Mouse (Mus musculus) kidney, embryonic 15.5 days (tissue): ENCODE results near the gene Wdhd1. TPM values are rescaled to one million over a fixed set of nuclear protein-coding genes. Genes with fewer than 3 reads are reported as not detected.
"Not testable (repeated sequence)": the region's sequence is repeated elsewhere in the genome, so short reads cannot be mapped to it uniquely, and the experiment has no call there.

Source experiments
- ATAC-seq: fragments of 200-750 bp; cut with Nextera tagmentation; replicated peaks from 2 replicates; pipeline ENCODE4 v1.8.0; 2017; ENCODE audit warnings: moderate TSS enrichment; ENCODE audit not compliant: low FRiP score
- H3K27ac ChIP-seq: fragments of 300-500 bp; sonication (generic); 2 replicates; pipeline ENCODE4 v1.5.1; 2015; ENCODE audit warnings: mild to moderate bottlenecking, inconsistent platforms
- H3K27me3 ChIP-seq: fragments of 300-500 bp; sonication (generic); 2 replicates; pipeline ENCODE4 v1.6.1; 2015; ENCODE audit warnings: inconsistent platforms
- H3K36me3 ChIP-seq: fragments of 300-500 bp; sonication (generic); 2 replicates; pipeline ENCODE4 v1.6.1; 2015; ENCODE audit warnings: inconsistent platforms
- H3K4me1 ChIP-seq: fragments of 300-500 bp; sonication (generic); 2 replicates; pipeline ENCODE4 v1.6.1; 2015; ENCODE audit warnings: inconsistent platforms
- H3K4me2 ChIP-seq: fragments of 300-500 bp; sonication (generic); 2 replicates; pipeline ENCODE4 v1.6.1; 2015; ENCODE audit warnings: moderate library complexity, mild to moderate bottlenecking, inconsistent platforms
- H3K4me3 ChIP-seq: fragments of 300-500 bp; sonication (generic); replicated peaks from 2 replicates; pipeline ENCODE4 v1.5.1; 2015; ENCODE audit warnings: mild to moderate bottlenecking, inconsistent platforms
- H3K9ac ChIP-seq: fragments of 300-500 bp; sonication (generic); 2 replicates; pipeline ENCODE4 v1.6.1; 2015; ENCODE audit warnings: mild to moderate bottlenecking, inconsistent platforms
- H3K9me3 ChIP-seq: fragments of 300-500 bp; sonication (generic); replicated peaks from 2 replicates; pipeline ENCODE4 v1.6.1; 2016; ENCODE audit warnings: inconsistent platforms
- WGBS: fragments of 180-500 bp; shearing (Covaris S2); methylation state at CpG from one replicate; pipeline ENCODE4 v1.1.7; 2015; ENCODE audit warnings: mixed read lengths; 5-methylcytosine and 5-hydroxymethylcytosine counted together
- polyA plus RNA-seq: library from polyadenylated mRNA; unstranded; fragments of >200 nt; fragmentation: Nextera tagmentation; extraction: Ambion mirVana; gene quantifications from 2 replicates; pipeline ENCODE4 v1.2.1, GENCODE M21; 2015

Wdhd1 gene
- polyA plus RNA-seq: 32.7 and 33.9 TPM in 2 replicates

DNA sequence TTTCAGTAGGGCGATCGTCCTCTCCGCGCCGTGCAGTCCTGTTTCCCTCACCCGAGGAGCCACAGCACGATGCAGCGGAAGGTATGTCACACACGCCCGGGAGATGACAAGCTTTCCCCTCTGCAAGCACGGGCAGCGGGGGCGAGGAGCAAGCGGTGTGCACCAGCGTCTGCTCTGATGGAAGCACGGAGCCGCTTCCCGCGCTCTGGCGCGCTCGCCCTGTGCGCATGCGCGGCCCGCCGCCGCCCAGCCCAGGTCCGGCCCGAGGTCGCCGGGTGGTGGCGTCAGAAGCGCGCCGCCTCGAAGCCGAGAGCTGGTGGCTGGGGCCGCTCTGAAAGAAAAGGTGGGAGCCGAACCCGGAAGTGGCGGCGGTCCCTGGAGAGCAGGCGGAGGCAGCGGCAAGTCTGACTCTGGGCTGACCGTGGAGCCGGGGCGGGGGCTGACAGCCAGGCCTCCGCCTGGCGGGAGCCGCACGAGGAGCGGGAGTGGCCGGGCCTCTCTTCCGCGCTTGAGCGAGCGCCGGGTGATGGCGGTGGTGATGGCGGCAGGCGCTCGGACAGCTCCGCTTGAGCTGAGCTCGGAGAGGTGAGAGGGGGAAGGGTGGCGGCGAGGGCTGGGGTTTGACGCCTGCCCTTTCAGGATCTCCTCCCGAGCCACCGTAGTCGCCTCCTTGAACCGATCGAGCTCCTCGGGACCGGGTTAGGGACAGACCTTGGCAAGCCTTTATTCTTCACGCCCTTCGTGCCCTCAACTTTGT is at the start of gene Wdhd1, which contains the start of gene Socs4:
Gene Wdhd1, minus strand, starts transcription at position 221 of the 757 bp plus-strand sequence.
Gene Socs4, plus strand, starts transcription at position 295 of the 757 bp plus-strand sequence.
- under 1% methylated on average over 72 of the region's 77 CpGs for WGBS
- Histone ChIP-seq H3K36me3 (peaks cover 25% of the 10 kb centered on the region), H3K27ac (peak within 1 kb of the TSS; percentile 98), H3K4me1 (peaks cover 10% of the 10 kb centered on the region), H3K27me3 (no peaks in the 10 kb centered on the region), H3K4me3 (peak within 1 kb of the TSS; percentile 80), H3K9me3 (no peaks in the 10 kb centered on the region), H3K4me2 (peak within 1 kb of the TSS; percentile 70), H3K9ac (peak within 1 kb of the TSS; percentile 84)
- ATAC-seq: peak; percentile 97

DNA sequence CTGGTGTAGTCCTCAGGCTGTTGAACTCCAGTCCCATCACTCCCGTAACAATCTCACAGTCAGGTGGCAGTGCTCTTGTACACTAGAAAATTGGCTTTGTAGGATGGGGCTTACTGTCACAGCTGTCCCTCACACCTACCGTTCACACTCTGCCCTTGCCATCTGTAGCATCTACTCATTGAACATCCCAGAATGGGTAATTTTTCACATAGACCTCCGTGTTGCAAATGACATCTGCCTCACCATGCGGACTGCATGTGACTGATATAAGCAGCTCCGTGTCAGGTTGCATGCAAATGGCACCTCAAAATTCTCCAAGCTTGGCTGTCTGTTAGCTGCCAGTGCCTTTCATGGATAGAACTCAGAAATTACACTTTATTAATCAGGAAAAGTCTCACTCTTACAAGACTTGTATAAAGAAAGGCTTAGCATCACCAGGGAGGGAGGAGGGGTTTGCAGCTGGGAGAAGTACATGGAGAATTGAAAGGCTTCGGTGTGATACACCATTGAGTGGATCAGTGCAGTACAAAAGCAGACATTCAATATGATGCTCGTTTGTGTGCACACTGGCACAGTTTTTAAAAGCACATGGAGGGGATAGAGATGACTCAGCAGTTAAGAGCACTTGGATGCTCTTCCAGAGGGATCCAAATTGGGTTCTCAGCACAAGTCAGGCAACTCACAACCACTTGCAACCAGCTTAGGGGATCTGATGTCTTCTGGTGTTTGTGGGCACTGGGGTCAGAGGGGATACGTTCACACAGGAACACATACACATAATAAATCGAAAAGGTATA is 49.5 kb upstream of the Wdhd1 start:
- Histone ChIP-seq H3K9me3 (no peaks in the 10 kb centered on the region), H3K36me3 (peaks cover 25% of the 10 kb centered on the region), H3K27me3 (no peaks in the 10 kb centered on the region), H3K4me1 (no peaks in the 10 kb centered on the region), H3K27ac (no peak overlapping the region), H3K4me3 (no peak overlapping the region), H3K9ac (no peak overlapping the region), H3K4me2 (no peak overlapping the region)
- WGBS: 84% methylated on average over 9 of the region's 9 CpGs
- no peak for ATAC-seq

DNA sequence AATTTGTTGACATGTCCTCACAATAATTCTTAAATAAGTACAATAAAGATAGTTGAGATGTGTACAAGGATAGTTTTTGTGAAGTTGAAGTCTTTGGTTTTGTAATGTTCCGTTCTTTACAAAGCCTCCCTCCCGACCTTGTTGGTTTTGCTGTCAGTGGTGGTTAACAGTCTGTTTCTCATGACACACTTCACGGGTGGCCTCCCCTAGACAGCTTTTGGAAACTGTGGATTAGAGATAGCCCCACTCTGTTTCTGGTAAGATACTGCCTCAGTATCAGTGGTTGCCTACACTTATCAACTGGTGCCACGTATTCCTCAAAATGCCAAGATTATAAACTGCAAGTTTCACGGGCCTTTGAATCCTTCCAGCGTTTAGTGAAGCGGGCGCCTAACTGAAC is 44.9 kb upstream of the Wdhd1 start:
- not testable (repeated sequence) for H3K4me3 ChIP-seq, H3K4me2 ChIP-seq, H3K9me3 ChIP-seq, H3K4me1 ChIP-seq, H3K27me3 ChIP-seq, H3K27ac ChIP-seq, H3K9ac ChIP-seq
- H3K36me3 ChIP-seq: peaks cover 57% of the 10 kb centered on the region
- 88% methylated on average over 8 of the region's 8 CpGs for WGBS
- 0 out of 2 replicates have a peak, but pooled peaks have one; percentile 33 for ATAC-seq

DNA sequence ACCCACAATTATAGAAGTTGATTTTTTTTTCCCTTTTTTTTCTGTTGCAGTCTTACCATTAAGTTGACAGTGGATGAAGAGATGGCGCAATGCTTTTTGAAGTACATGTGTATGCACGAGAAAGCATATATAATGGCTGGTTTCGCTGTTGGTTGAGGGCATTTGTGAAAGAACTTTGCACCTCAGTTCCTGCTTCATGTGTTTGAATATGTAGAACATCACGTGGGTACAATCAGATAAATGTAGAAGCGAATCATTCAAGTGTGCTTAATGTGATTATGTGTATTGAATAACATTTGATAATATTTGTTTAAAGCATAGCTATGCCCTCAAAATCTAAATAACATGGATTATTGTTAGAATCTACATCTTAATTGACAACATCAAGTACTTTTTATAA is 42.7 kb upstream of the Wdhd1 start:
- WGBS: 93% methylated on average over 5 of the region's 5 CpGs
- Histone ChIP-seq H3K27ac (no peak overlapping the region), H3K4me2 (no peak overlapping the region), H3K9me3 (no peaks in the 10 kb centered on the region), H3K4me1 (no peaks in the 10 kb centered on the region), H3K4me3 (no peak overlapping the region), H3K36me3 (peaks cover 67% of the 10 kb centered on the region), H3K27me3 (no peaks in the 10 kb centered on the region), H3K9ac (no peak overlapping the region)
- no peak for ATAC-seq

DNA sequence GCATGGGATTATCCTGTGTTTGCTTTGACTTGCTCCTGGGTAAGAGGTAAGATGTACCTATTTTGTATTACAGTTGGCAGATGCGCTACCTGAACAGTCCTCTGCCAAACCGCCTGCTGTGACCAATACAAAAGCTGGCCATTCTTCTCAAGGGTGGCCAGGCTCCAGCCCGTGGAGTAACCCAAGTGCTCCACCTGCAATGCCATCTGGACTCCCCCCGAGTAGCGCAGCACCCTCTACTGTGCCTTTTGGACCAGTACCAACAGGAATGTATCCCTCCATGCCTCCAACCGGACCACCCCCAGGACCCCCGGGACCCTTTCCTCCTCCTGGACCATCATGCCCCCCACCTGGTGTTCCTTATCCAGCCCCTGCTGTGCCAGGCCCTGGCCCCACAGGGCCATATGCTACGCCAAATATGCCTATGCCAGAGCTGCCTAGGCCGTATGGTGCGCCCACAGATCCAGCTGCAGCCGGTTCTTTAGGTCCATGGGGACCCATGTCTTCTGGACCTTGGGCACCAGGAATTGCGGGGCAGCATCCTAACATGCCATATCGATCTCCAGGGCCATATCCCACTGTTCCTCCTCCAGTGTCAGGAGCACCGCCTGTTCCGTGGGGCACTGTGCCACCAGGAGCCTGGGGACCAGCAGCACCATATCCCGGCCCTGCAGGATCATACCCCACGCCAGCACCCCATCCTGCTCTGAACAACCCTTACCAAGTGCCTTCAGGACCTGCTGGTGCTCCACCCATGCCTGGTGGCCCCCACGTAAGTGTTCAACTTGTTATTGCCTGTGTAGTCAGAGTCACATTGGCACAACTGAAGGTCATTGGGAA is 33.9 kb upstream of the Wdhd1 start:
- 94% methylated on average over 18 of the region's 18 CpGs for WGBS
- H3K36me3 ChIP-seq: peaks cover 72% of the 10 kb centered on the region

DNA sequence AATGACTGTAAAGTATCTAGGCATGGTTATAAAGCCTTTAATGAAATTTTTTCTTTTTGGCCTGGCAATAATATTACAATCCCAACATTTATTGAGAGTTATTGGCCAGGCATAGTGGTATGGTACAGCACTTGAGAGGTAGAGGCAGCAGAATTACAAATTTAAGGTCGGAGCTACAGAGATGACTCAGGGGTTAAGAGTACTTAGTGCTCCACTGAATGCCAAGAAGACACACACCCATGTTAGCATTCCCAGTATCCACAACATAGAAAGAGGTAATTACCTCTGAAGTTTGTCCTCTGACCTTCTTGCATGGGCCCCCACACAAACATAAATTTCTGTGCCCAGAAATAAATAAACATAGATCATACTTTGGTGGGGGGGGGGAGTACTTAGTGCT is 32.4 kb upstream of the Wdhd1 start:
- no peak overlapping the region for H3K4me3 ChIP-seq
- H3K9me3 ChIP-seq: no peaks in the 10 kb centered on the region
- H3K4me2 ChIP-seq: no peak overlapping the region
- no peaks in the 10 kb centered on the region for H3K27me3 ChIP-seq
- H3K4me1 ChIP-seq: peaks cover 5% of the 10 kb centered on the region; the same call in 1 of the 2 replicates
- WGBS: 90% methylated on average over 1 of the region's 1 CpGs
- no peak for ATAC-seq
- H3K9ac ChIP-seq: no peak overlapping the region
- no peak overlapping the region for H3K27ac ChIP-seq
- peaks cover 60% of the 10 kb centered on the region for H3K36me3 ChIP-seq

More for the DNA sequence above, 33.9 kb upstream of the Wdhd1 start:
- Histone ChIP-seq H3K27me3 (no peaks in the 10 kb centered on the region), H3K4me3 (no peak overlapping the region), H3K9ac (no peak overlapping the region), H3K27ac (no peak overlapping the region), H3K9me3 (no peaks in the 10 kb centered on the region), H3K4me1 (no peaks in the 10 kb centered on the region; the same call in 1 of the 2 replicates), H3K4me2 (no peak overlapping the region)
- no peak for ATAC-seq

DNA sequence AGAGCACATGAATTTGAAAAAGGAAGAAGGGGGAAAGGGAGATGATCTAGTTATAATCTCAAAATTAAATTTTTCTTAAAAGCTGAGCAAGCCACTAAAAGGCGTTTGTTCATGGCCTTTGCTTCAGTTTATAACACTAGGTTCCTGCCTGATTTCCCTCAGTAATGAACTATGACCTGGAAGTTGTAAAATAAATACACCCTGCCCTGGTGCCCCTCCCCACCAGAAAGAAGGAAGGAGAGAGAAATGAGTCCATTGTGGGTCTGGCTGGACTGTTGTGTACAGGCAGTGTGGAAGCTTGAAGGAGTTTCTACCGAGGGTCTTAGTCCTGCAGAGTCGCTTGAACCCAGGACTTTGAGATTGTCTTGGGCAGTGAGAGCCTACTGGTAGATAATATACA is 31.0 kb upstream of the Wdhd1 start:
- Histone ChIP-seq H3K27ac (no peak overlapping the region), H3K36me3 (peaks cover 51% of the 10 kb centered on the region), H3K4me3 (no peak overlapping the region), H3K9ac (no peak overlapping the region), H3K9me3 (no peaks in the 10 kb centered on the region), H3K4me2 (no peak overlapping the region), H3K4me1 (peaks cover 10% of the 10 kb centered on the region; the same call in 1 of the 2 replicates), H3K27me3 (no peaks in the 10 kb centered on the region)
- WGBS: 74% methylated on average over 3 of the region's 3 CpGs
- no peak for ATAC-seq

DNA sequence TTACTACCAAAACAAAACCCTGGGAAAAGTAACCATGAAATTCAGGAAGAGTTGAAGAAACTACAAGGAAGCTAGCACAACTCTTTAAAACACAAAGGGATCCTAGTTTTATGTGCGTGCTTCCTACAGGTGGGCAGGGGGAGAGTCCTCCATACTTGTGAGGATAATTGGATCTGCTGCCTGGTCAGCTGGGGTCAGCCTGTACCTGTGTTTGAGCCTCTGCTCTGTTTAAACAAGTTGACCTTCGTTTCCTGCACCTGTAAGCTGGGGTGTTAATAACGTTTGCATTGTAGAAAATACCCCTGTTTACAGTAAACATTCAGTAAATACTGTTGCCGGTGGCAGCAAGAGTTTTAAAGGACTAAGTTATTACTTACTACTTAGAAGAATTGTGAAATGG is 29.3 kb upstream of the Wdhd1 start:
- H3K4me1 ChIP-seq: peaks cover 13% of the 10 kb centered on the region
- no peaks in the 10 kb centered on the region for H3K9me3 ChIP-seq
- 82% methylated on average over 4 of the region's 4 CpGs for WGBS
- H3K4me3 ChIP-seq: no peak overlapping the region
- H3K4me2 ChIP-seq: no peak overlapping the region
- H3K9ac ChIP-seq: no peak overlapping the region
- H3K27ac ChIP-seq: no peak overlapping the region
- H3K36me3 ChIP-seq: peaks cover 46% of the 10 kb centered on the region
- no peak for ATAC-seq
- H3K27me3 ChIP-seq: no peaks in the 10 kb centered on the region

DNA sequence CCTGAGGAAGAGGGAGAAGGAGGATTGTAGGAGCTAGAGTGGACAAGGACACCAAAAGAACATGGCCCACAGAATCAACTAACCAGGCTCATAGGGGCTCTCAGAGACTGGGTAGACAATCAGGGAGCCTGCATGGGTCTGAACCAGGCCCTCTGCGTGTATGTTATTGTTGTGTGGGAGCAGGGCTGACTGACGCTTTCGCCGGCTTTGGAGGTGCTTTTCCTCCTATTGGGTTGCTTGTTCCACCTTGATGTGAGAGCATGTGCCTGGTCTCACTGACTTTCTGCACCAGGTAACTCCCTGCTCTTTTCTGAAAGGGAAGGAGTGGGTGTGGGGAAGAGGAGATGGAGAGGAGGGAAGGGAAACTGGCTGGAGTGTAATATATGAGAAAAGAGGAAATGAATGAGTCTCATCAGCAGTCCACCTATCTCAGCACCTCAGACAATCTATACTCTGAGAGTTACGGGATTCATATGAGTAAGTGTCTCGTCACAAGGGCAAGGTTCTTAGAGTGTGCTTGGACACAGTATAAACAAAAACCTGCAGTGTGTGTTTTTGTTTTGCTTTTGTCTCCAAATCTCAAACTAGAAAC is 28.3 kb upstream of the Wdhd1 start:
- H3K27ac ChIP-seq: no peak overlapping the region

DNA sequence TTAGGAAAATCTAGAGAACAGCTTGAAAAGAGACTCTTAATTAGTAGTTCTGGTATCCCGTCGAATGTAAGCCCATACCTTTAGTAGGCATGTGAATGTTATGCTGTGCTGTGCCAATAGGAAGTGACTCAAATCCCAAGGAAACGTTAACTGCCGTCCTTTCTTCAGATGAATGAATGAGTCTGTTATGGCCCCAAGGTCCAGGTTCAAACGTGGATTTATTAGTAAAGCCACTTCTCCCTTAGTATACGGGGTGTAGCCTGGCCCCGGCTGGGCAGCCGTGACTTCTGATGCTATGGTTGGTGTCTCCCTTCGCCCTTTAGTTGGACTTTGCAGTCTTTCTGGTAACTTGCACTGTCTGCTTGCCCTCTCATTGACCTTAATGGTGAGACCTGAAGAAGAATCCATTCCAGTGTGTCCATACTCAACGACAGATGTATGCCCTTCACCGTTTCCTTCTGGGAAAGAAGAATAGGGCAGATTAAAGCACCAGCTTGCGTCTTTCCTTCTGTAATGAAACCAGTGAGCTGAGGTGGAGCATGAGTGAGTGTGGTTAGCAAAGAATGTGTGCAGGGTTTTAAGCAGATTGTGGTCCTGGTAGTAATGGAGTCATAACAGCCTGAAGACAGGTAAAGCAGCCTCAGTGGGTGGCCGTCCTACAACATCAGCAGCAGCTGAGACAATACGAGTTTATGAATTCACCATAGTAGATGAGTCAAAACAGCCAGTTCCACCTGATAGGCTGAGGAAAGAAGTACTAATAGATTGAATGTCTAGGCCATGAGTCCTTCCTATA is 26.4 kb upstream of the Wdhd1 start:
- H3K27ac ChIP-seq: no peak overlapping the region

More for the DNA sequence above, 28.3 kb upstream of the Wdhd1 start:
- H3K9ac ChIP-seq: no peak overlapping the region
- no peaks in the 10 kb centered on the region for H3K9me3 ChIP-seq
- H3K4me3 ChIP-seq: no peak overlapping the region
- no peaks in the 10 kb centered on the region for H3K27me3 ChIP-seq
- ATAC-seq: no peak
- WGBS: 91% methylated on average over 6 of the region's 6 CpGs
- H3K4me2 ChIP-seq: no peak overlapping the region
- peaks cover 38% of the 10 kb centered on the region for H3K36me3 ChIP-seq
- peaks cover 22% of the 10 kb centered on the region for H3K4me1 ChIP-seq

More for the DNA sequence above, 26.4 kb upstream of the Wdhd1 start:
- Histone ChIP-seq H3K9ac (no peak overlapping the region), H3K4me3 (no peak overlapping the region), H3K9me3 (no peaks in the 10 kb centered on the region), H3K4me1 (peaks cover 29% of the 10 kb centered on the region), H3K36me3 (peaks cover 23% of the 10 kb centered on the region; the same call in 1 of the 2 replicates), H3K4me2 (no peak overlapping the region), H3K27me3 (no peaks in the 10 kb centered on the region)
- 68% methylated on average over 14 of the region's 14 CpGs for WGBS
- ATAC-seq: no peak
